Mouse (Mus musculus) embryonic facial prominence, embryonic 11.5 days (tissue): Measurements from ENCODE around the gene Rpl4. TPM values are rescaled to one million over a fixed set of nuclear protein-coding genes. Genes with fewer than 3 reads are reported as not detected.
"Not testable (repeated sequence)": the region's sequence is repeated elsewhere in the genome, so short reads cannot be mapped to it uniquely, and the experiment has no call there.

ENCODE experiments used
- ATAC-seq: fragments of 200-750 bp; cut with Nextera tagmentation; replicated peaks from 2 replicates; pipeline ENCODE4 v1.8.0; 2017; ENCODE audit warnings: low read depth; ENCODE audit not compliant: insufficient number of reproducible peaks, low FRiP score, low TSS enrichment
- DNase-seq: peaks from one replicate; pipeline ENCODE4 v3.0.0-alpha.2; 2015; ENCODE audit warnings: low spot score
- H3K27ac ChIP-seq: fragments of 300-500 bp; sonication (generic); replicated peaks from 2 replicates; pipeline ENCODE4 v1.5.1; 2014; ENCODE audit warnings: mild to moderate bottlenecking, low read depth, low read length, control low read depth
- H3K27me3 ChIP-seq: fragments of 300-500 bp; sonication (generic); 2 replicates; pipeline ENCODE4 v1.6.1; 2014; ENCODE audit warnings: mild to moderate bottlenecking, low read length, moderate library complexity, mixed read lengths; ENCODE audit not compliant: control insufficient read depth, insufficient read depth
- H3K36me3 ChIP-seq: fragments of 300-500 bp; sonication (generic); replicated peaks from 2 replicates; pipeline ENCODE4 v1.6.1; 2014; ENCODE audit warnings: low read depth, mild to moderate bottlenecking, low read length, moderate library complexity, mixed read lengths; ENCODE audit not compliant: control insufficient read depth, insufficient read depth
- H3K4me1 ChIP-seq: fragments of 300-500 bp; sonication (generic); 2 replicates; pipeline ENCODE4 v1.6.1; 2014; ENCODE audit warnings: low read length, mixed read lengths; ENCODE audit not compliant: control insufficient read depth, insufficient read depth
- H3K4me2 ChIP-seq: fragments of 300-500 bp; sonication (generic); 2 replicates; pipeline ENCODE4 v1.6.1; 2014; ENCODE audit warnings: low read depth, mild to moderate bottlenecking, control low read depth, low read length, moderate library complexity
- H3K4me3 ChIP-seq: fragments of 300-500 bp; sonication (generic); 2 replicates; pipeline ENCODE4 v1.5.1; 2014; ENCODE audit warnings: low read depth, low read length, control low read depth
- H3K9ac ChIP-seq: fragments of 300-500 bp; sonication (generic); replicated peaks from 2 replicates; pipeline ENCODE4 v1.6.1; 2014; ENCODE audit warnings: mild to moderate bottlenecking, control low read depth, low read length
- H3K9me3 ChIP-seq: fragments of 300-500 bp; sonication (generic); replicated peaks from 2 replicates; pipeline ENCODE4 v1.6.1; 2016; ENCODE audit warnings: mild to moderate bottlenecking, low read length, inconsistent platforms, mixed read lengths; ENCODE audit not compliant: control insufficient read depth
- WGBS: fragments of 180-500 bp; shearing (Covaris S2); extraction: QIAGEN DNeasy Blood & Tissue Kit; methylation state at CpG from one replicate; pipeline ENCODE4 v1.1.7; 2014; 5-methylcytosine and 5-hydroxymethylcytosine counted together
- polyA plus RNA-seq: library from polyadenylated mRNA; unstranded; fragments of >200 nt; fragmentation: Nextera tagmentation; extraction: Ambion mirVana; gene quantifications from 2 replicates; pipeline ENCODE4 v1.2.1, GENCODE M21; 2014

The Rpl4 gene
- polyA plus RNA-seq, 1 experiment from 2014 or later: 1,364 TPM

- 88% methylated on average over 7 of the region's 7 CpGs for WGBS
These were observed 25.7 kb downstream of the Rpl4 start for GRCm38 (mm10) chr9:64198763-64199418.

GRCm38 (mm10) chr9:64199897-64200296 is 26.7 kb downstream of the Rpl4 start:
- no peak overlapping the region for H3K4me2 ChIP-seq
- H3K36me3 ChIP-seq: no peaks in the 10 kb centered on the region

More at GRCm38 (mm10) chr9:64198763-64199418, 25.7 kb downstream of the Rpl4 start:
- H3K27me3 ChIP-seq, H3K9me3 ChIP-seq, ATAC-seq, H3K27ac ChIP-seq, DNase-seq, H3K4me1 ChIP-seq, H3K36me3 ChIP-seq, H3K4me3 ChIP-seq, H3K9ac ChIP-seq, H3K4me2 ChIP-seq: not testable (repeated sequence)

GRCm38 (mm10) chr9:64202331-64202730 is 29.2 kb downstream of the Rpl4 start:
- Histone ChIP-seq H3K4me2 (no peak overlapping the region), H3K27me3 (no peaks in the 10 kb centered on the region), H3K36me3 (no peaks in the 10 kb centered on the region), H3K4me3 (no peak overlapping the region), H3K27ac (no peak overlapping the region), H3K9ac (no peak overlapping the region), H3K4me1 (no peaks in the 10 kb centered on the region), H3K9me3 (no peaks in the 10 kb centered on the region)
- no peak for ATAC-seq
- DNase-seq: no peak

More at GRCm38 (mm10) chr9:64199897-64200296, 26.7 kb downstream of the Rpl4 start:
- H3K4me1 ChIP-seq: no peaks in the 10 kb centered on the region
- ATAC-seq (no peak), DNase-seq (no peak)
- 76% methylated on average over 2 of the region's 2 CpGs for WGBS
- H3K9ac ChIP-seq: no peak overlapping the region
- H3K4me3 ChIP-seq: no peak overlapping the region
- H3K27me3 ChIP-seq: no peaks in the 10 kb centered on the region
- H3K27ac ChIP-seq: no peak overlapping the region
- no peaks in the 10 kb centered on the region for H3K9me3 ChIP-seq

- DNase-seq (no peak), ATAC-seq (no peak)
- Histone ChIP-seq H3K4me2 (no peak overlapping the region), H3K27me3 (no peaks in the 10 kb centered on the region), H3K4me3 (no peak overlapping the region), H3K27ac (no peak overlapping the region), H3K9me3 (no peaks in the 10 kb centered on the region), H3K9ac (no peak overlapping the region), H3K36me3 (no peaks in the 10 kb centered on the region), H3K4me1 (no peaks in the 10 kb centered on the region)
These were observed 29.7 kb downstream of the Rpl4 start for GRCm38 (mm10) chr9:64202866-64203265.

- Histone ChIP-seq H3K9ac (no peak overlapping the region), H3K4me2 (no peak overlapping the region), H3K27me3 (no peaks in the 10 kb centered on the region), H3K4me1 (no peaks in the 10 kb centered on the region), H3K36me3 (no peaks in the 10 kb centered on the region), H3K9me3 (no peaks in the 10 kb centered on the region), H3K27ac (no peak overlapping the region), H3K4me3 (no peak overlapping the region)
- ATAC-seq (no peak), DNase-seq (no peak)
- WGBS: 88% methylated on average over 3 of the region's 3 CpGs
These were observed 34.4 kb downstream of the Rpl4 start for GRCm38 (mm10) chr9:64207509-64208084.

GRCm38 (mm10) chr9:64214452-64214851 is 41.3 kb downstream of the Rpl4 start:
- no peak overlapping the region for H3K4me3 ChIP-seq
- no peak overlapping the region for H3K9ac ChIP-seq
- H3K4me1 ChIP-seq: no peaks in the 10 kb centered on the region
- no peak overlapping the region for H3K27ac ChIP-seq
- no peak overlapping the region for H3K4me2 ChIP-seq
- H3K9me3 ChIP-seq: no peaks in the 10 kb centered on the region
- H3K36me3 ChIP-seq: no peaks in the 10 kb centered on the region
- no peak for ATAC-seq
- WGBS: 91% methylated on average over 17 of the region's 17 CpGs
- DNase-seq: no peak
- no peaks in the 10 kb centered on the region for H3K27me3 ChIP-seq

- H3K27me3 ChIP-seq: no peaks in the 10 kb centered on the region
- ATAC-seq: no peak
- no peaks in the 10 kb centered on the region for H3K36me3 ChIP-seq
- no peak overlapping the region for H3K27ac ChIP-seq
- no peak overlapping the region for H3K4me2 ChIP-seq
- no peak overlapping the region for H3K4me3 ChIP-seq
- no peaks in the 10 kb centered on the region for H3K4me1 ChIP-seq
- no peaks in the 10 kb centered on the region for H3K9me3 ChIP-seq
- no peak overlapping the region for H3K9ac ChIP-seq
- DNase-seq: no peak
- 79% methylated on average over 4 of the region's 4 CpGs for WGBS
These were observed 42.9 kb downstream of the Rpl4 start for GRCm38 (mm10) chr9:64216090-64216489.

GRCm38 (mm10) chr9:64216641-64217040 is 43.5 kb downstream of the Rpl4 start:
- no peak overlapping the region for H3K27ac ChIP-seq
- no peaks in the 10 kb centered on the region for H3K9me3 ChIP-seq
- H3K4me2 ChIP-seq: no peak overlapping the region
- H3K4me3 ChIP-seq: no peak overlapping the region
- ATAC-seq (no peak), DNase-seq (no peak)
- no peaks in the 10 kb centered on the region for H3K4me1 ChIP-seq
- H3K36me3 ChIP-seq: no peaks in the 10 kb centered on the region
- no peaks in the 10 kb centered on the region for H3K27me3 ChIP-seq
- no peak overlapping the region for H3K9ac ChIP-seq
- WGBS: 96% methylated on average over 2 of the region's 2 CpGs
